Mouse (Mus musculus) skeletal muscle tissue, adult 2 months (tissue): ENCODE measurements around the gene Mrpl43.

Source experiments
- DNase-seq: peaks from one replicate; pipeline ENCODE4 v3.0.0-alpha.2; 2012; ENCODE audit warnings: low read depth, low spot score

Gene Mrpl43

GRCm38 (mm10) chr19:44977148-44977547 is 29.1 kb downstream of the Mrpl43 start:
- no peak for DNase-seq

DNA sequence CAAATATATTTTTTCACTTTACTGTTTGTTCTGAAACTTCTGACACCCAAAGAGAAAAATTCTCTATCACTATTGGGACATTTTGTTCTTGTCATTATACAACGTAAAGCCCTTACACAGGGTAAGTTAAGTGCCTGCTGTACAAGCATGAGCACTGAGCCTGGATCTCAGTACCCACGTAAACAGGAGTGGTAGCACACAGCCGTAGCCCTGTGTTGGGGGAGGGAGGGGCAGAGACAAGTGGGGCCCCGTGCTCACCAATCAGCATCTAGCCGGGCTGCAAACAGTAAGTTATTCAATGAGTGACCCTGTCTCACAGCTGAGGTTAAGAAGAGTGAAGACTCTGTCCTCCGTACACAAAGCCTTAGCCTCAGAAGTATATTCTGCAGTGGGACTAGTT is 29.6 kb downstream of the Mrpl43 start:
- no peak for DNase-seq

- no peak for DNase-seq
Measured at GRCm38 (mm10) chr19:44968329-44968728, 37.9 kb downstream of the Mrpl43 start.

DNA sequence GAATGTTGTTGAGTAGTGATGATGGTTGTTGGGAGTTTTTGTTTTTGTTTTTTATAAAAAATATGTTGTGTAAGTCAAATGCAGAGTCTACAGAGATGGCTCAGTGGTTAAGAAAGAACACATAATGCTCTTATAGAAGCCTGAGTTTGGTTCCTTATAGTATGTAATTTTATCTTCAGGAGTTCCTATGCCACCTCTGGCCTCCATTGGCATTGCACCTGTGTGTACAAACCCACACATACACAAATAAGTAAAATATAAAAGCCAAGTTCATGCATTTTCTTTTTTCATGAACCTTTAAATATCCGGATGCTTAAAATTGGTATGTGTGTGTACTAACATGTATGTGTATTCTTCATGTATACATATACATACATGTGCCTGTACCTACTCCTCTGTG is 40.3 kb downstream of the Mrpl43 start:
- DNase-seq = no peak

- no peak for DNase-seq
Measured at GRCm38 (mm10) chr19:44959633-44960032, 46.6 kb downstream of the Mrpl43 start.
